Mouse (Mus musculus) bone marrow macrophage, adult 2 months (primary cell): ENCODE data around the gene Tgfbr2.

Source experiments
- CTCF ChIP-seq: IDR thresholded peaks from 2 replicates; pipeline ENCODE4 v1.5.1; 2012; ENCODE audit warnings: low read depth, mild to moderate bottlenecking, low read length, moderate library complexity
- POLR2A ChIP-seq: IDR thresholded peaks from 2 replicates; pipeline ENCODE4 v1.6.1; 2012; ENCODE audit warnings: mild to moderate bottlenecking, low read depth, low read length, borderline replicate concordance

GRCm38 (mm10) chr9:116041787-116042186 is 133.4 kb downstream of the Tgfbr2 start:
- TF ChIP-seq POLR2A (no peak), CTCF (peak; percentile 89; the same call in 1 of the 2 replicates)
